Mouse (Mus musculus) erythroblast, adult 5-6 weeks (primary cell): ENCODE data around the gene Cox7a2l. TPM values are rescaled to one million over a fixed set of nuclear protein-coding genes. Genes with fewer than 3 reads are reported as not detected.

Experiments
- ATAC-seq: replicated peaks from 2 replicates; pipeline ENCODE4 v1.8.0; 2016; ENCODE audit warnings: moderate number of reproducible peaks, mild to moderate bottlenecking, moderate TSS enrichment, inconsistent platforms; ENCODE audit not compliant: poor library complexity, low FRiP score, severe bottlenecking
- total RNA-seq, 2 experiments: library from RNA; stranded (forward) in 1 of 2; stranded (reverse) in 1 of 2; fragments of 150-400 nt in 1 of 2; fragments of 200-764, 138-1000 nt in 1 of 2; gene quantifications; 2 replicates each; pipeline versions ENCODE4 v1.2.3 to v1.2.4; 2015 to 2017; ENCODE audit warnings: low replicate concordance in 2 of 2

Cox7a2l gene
- total RNA-seq, 2 experiments from 2014 or later = 57.4 to 92.8 TPM

DNA sequence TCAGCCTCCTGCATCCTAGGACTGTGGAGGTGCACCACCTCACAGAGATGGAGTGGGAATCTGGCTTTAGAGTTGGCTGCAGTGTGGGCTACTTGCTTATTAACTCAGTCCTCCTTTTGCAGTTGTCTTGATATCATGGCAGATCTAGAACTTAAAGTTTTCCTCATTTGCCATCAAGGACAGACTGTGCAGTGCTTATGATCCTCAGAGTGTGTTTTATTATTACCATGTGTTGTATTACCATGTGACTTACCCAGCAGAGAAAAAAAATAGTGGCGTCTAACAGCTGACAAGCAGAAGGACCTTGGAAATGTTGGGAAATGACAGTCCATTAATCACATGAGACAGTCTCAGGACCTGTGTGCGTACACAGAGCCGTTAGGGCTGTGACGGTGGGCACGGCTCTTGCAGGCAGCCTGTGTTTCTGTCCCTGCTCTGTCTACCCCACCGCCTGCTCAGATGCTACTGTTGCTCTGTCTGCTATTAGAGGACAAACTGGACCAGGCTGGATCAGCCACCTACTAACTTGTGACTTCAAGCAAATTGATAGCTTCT is 50.4 kb downstream of the Cox7a2l start:
- ATAC-seq = no peak

DNA sequence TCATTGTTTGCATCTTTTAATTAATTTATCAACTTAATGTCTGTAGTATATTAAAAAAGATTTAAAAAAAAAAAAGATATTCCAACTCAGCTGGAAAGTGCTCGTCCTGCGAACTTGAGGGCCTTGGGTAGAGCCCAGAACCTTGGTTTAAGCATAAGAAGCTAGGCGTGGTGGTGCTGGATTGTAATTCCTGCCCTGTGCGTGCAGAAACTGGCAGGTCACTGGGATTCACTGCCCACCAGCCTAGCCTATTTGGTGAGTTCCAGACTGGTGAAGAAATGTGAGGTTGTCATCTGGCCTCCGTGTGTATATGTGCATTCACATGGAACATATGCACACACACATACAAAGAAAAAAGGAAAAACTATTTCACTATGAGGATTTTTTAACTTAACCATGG is 51.2 kb downstream of the Cox7a2l start:
- no peak for ATAC-seq

DNA sequence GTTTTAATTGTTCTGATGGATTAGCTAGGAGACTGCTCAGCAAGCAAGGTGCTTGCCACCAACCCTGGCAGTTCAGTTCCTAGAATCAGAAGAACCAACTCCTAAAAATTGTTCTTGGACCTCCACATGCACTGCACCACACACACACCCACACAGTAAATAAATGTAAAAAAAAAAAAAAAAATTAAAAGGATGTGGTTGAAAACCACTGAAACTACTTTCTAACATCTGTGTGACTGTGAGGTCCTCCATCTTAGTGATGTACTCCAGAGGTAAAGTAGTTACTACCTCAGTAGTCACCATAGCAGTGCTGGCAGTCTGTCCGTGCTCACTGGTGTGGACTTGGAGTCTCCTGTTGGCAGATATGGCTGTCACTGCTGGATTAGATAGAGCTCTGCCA is 59.9 kb downstream of the Cox7a2l start:
- ATAC-seq = no peak

DNA sequence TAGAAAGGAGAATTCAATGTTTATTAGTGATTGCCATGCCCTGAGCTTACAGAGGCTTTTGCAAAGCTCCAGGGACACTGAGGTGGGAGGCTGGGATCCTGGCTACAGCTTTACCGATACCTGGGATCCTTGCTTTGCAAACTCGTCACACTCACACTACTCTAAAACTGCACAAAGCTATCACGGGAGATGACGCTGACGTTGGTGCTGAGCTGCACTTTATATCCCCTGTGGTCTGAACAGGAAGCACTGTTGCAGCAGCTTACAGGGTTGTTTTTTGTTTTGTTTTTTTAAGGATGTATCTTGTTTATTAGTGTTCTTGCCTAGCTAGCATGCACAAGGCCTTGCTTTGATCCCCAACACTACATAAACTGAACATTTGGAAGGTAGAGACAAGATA is 63.5 kb downstream of the Cox7a2l start:
- no peak for ATAC-seq

DNA sequence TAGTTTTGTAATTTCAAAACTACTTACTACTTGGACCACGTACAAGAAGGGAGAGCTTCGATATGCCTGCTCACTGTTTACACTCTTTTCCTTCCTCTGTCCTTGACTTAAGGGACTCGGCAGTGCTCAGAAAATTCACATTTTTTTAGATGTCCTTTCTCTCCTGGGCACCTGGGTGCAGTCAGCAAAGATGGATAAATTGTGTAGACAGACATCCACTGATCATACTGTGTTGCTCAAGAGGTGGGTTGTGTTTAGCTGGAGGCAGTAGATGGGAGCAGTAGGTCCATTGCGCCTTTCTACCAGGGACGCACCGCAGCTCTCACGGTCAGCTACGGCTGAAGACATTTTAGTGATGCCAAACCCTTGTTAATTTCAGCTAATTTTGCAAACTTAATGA is 64.7 kb downstream of the Cox7a2l start:
- no peak for ATAC-seq

Other genes starting within 250 kb of the Cox7a2l start
- 8.6 and 10.4 TPM in 2 replicates for gene Eml4, start 166.4 kb downstream of the Cox7a2l start, total RNA-seq (2015; ENCODE audit: low replicate concordance)
- gene Eml4, start 166.4 kb downstream of the Cox7a2l start, total RNA-seq (2017; ENCODE audit: low replicate concordance) = 7.5 and 8.1 TPM in 2 replicates
- not detected in 2 replicates for gene Kcng3, start 114.6 kb upstream of the Cox7a2l start, total RNA-seq (2015; ENCODE audit: low replicate concordance)
- gene Kcng3, start 114.6 kb upstream of the Cox7a2l start, total RNA-seq (2017; ENCODE audit: low replicate concordance) = not detected in 2 replicates
- gene Mta3, start 188.8 kb upstream of the Cox7a2l start, total RNA-seq (2015; ENCODE audit: low replicate concordance) = 59.2 and 64.6 TPM in 2 replicates
- 52.6 and 67.6 TPM in 2 replicates for gene Mta3, start 188.8 kb upstream of the Cox7a2l start, total RNA-seq (2017; ENCODE audit: low replicate concordance)